Mouse (Mus musculus) cerebellum, adult 11-12 months (tissue): ENCODE results near the gene Arhgef3.

Source experiments
- DNase-seq: peaks from one replicate; pipeline ENCODE4 v3.0.0; 2022

Arhgef3 gene

GRCm38 (mm10) chr14:27273169-27273568 lies 158.5 kb downstream of the Arhgef3 start:
- no peak for DNase-seq

DNA sequence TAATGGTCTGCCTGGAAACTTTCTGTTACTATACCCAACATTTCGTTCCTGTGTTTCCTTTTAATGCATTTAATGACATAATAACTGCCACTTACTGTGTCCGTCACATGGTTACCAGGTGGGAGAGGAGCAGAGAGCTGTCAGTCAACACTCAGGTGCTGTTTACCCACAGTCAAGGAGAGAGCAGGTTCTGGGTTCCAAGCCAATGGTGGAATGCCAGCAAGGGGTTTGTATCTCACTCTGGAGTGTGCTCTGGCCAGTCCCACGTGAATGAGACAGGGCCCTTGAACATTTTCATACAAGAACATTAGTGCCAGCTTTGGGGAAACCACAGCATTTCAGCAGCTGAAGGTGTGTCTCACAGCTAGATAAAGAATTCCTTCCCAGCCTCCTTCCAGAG lies 162.6 kb downstream of the Arhgef3 start:
- DNase-seq = no peak

GRCm38 (mm10) chr14:27280201-27280890 lies 165.6 kb downstream of the Arhgef3 start:
- DNase-seq = peak; percentile 55

DNA sequence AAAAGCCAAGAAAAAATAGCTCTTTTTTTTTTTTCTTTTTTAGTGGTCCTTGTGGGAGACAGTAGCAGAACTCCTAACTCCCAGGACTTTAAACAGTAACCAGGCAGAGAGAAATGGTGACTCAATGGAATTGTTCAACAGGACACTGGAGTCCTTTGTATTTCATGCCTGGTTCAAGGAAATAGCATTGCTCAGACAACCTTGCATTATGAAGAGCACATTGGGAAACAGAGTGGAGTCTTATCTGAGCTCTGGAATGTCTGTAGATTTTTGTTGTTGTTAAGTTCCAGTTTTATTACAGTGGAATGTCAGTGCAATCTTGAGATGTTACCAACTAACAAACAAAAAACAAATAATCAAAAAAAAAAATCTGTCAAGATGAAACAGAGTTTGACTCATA lies 169.3 kb downstream of the Arhgef3 start:
- no peak for DNase-seq

- no peak for DNase-seq
Measured at GRCm38 (mm10) chr14:27286202-27286601, 171.5 kb downstream of the Arhgef3 start.

- no peak for DNase-seq
Measured at GRCm38 (mm10) chr14:27289053-27289452, 174.4 kb downstream of the Arhgef3 start.

GRCm38 (mm10) chr14:27292101-27292500 lies 177.4 kb downstream of the Arhgef3 start:
- DNase-seq = no peak

GRCm38 (mm10) chr14:27295821-27296220 lies 181.1 kb downstream of the Arhgef3 start:
- DNase-seq = no peak

- no peak for DNase-seq
Measured at GRCm38 (mm10) chr14:27296987-27297386, 182.3 kb downstream of the Arhgef3 start.

DNA sequence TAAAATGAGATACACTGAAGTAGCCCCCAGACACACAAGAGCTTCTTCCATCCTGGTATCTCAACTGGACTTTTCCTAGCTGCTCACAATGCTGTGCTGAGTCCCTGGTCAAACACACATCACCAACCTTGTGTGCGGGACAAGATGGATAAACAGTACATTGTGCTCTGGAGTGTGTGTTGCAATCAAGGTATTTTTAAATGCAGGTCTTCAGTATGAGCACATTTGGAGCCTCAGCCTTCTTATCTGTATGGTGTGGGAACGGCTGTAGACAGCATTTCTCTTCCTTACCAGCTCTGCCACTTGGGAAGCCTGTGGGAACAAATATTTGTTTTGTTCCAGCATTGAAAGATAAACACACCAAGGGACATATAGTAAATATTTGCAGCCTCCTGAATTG lies 184.2 kb downstream of the Arhgef3 start:
- DNase-seq = no peak

DNA sequence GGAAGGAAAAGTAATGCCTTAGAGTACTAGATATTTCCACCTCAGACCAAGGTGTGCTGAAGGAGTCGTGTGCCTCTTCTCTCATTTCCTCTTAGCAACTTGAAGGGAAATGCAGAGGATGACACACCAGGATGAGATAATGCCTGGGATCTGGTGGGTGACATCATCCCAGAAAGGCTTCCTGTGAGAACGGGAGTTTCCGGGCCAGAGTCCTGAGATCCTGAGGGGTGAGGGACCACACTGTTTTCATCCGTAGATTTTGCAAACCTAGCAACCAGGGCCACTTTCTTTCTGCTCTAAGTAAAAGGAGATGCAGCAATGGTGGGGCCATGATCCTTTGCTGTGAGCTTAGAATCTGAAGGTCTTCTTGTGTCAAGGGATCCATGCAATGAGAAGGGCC lies 185.0 kb downstream of the Arhgef3 start:
- no peak for DNase-seq

- DNase-seq = no peak
Measured at GRCm38 (mm10) chr14:27301768-27302499, 187.2 kb downstream of the Arhgef3 start.

- DNase-seq = no peak
Measured at GRCm38 (mm10) chr14:27303294-27303693, 188.6 kb downstream of the Arhgef3 start.

DNA sequence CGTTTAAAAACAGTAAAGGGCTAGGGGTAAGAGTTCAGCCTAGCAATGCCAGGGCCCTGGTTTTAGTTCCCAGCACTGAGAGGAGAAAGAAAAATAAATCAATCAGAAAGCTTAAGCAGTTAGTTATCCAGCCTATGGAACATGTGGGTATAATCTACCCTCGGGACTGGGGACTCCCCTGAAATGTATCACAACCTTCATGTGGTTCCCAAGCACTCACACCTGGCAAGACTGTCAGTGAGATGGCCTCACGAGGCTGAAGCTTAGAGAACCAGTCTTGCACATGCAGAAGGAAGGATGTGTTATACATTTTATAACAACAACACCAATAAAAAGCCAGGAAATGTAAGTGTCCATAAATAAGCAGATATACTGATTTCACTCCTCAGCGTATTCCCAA lies 189.7 kb downstream of the Arhgef3 start:
- DNase-seq = no peak

DNA sequence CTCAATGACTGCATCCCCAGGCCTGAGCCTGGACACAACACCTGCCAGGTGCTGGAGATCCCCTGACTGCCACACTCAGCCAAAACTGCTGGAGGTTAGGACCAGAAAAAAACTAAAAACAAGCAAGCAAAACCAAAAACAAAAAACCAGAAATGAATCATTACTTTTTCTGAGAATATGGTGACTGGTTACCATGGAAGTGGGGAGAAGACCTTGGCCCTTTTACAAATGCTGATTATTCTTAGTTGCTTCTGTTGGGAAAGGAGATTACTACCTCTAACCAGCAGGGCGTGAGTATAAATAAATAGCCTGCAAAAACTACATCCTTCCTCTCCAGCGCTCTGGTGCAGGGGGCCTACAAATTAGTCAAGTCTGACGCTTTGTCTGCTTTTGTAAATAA lies 194.1 kb downstream of the Arhgef3 start:
- no peak for DNase-seq

DNA sequence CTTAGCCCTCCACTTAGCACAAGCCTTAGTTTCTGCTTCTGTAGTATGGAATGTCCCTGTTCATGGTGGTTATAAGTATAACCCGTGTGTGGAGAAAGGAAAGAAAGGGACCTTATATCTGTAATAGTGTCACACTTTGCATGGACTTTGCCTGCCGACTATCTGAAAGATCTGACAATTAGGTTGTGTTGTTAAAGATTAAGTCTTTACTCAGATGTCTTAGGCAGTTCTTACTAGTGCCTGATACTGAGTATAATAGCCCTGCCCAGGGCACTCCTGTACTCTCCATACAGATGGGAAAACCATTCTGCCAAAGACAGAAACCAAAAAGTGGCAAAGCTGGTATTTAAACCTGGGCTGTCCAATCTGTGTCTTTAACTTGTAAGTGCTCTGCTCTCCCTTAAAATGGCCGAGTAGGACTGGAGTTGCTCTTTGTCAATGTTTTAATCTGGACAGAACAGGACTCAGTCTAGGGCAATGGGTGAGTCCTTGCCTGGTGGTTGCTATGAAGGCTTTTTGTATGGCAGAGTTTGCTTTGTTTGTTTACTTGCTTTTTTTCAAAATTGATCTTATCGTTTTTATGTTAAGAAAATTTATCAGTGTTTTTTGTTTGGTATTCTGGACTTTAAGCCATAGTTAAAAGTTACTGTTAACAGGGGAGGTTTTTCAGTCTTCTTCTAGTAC lies 196.0 kb downstream of the Arhgef3 start:
- no peak for DNase-seq

GRCm38 (mm10) chr14:27312380-27312779 lies 197.7 kb downstream of the Arhgef3 start:
- no peak for DNase-seq

DNA sequence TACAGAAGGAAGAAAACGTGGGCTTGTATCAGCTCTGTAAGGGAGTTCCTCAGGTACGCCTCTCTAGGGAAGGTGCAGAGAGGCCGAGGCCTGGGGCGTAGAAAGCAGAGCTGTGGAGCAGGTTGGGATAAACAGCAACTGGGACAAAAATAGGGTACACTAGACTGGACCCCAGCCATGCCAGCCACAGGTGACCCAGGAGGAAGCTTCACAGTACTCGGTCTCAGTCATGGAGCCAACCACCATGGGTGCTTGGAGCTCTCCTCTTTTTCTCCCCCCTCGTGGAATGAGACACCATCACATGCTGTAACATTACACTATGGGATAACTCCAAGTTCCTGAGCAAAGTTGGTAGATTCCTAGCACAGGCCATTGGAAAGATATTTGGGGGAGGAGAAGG lies 201.0 kb downstream of the Arhgef3 start:
- no peak for DNase-seq

- no peak for DNase-seq
Measured at GRCm38 (mm10) chr14:27317146-27317545, 202.4 kb downstream of the Arhgef3 start.

DNA sequence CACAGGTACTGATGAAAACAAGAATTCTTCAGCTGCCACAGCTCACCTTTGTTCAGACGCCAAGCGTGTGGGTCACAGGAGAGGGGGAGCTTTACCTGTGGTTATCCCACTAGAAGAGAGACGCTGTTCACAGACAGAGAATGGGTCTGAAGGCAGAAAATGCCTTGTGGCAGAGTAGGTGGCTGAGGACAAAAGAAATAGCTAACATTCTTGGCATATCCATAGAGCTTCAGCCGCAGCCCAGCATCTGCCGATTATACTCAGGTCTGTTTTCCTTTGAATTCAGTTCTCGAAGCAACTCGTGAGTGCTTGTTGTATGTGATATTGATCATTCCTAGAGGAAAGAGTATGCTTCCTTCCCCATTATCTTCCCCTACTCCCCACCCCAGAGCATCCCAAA lies 204.7 kb downstream of the Arhgef3 start:
- DNase-seq = no peak

- DNase-seq = no peak
Measured at GRCm38 (mm10) chr14:27322041-27322440, 207.3 kb downstream of the Arhgef3 start.

DNA sequence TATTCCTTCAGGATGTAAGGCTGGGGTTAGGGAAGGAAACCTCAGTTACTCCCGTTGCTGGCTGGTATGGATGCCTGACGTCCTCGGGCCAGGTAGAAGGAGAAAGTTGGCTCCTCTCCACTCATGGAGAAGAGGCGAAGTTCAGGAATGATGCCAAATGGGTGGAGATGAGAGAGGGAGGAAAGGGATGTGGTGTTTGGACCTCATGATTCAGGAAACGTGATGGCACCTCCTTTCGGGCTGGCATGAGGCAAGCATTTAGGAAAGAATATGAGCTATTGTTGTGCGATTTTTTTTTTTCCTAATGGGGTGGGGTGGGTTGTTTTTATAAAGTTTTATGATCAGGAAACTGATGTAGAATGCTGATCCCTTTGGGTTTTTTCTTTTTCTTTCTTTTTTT lies 210.0 kb downstream of the Arhgef3 start:
- no peak for DNase-seq

DNA sequence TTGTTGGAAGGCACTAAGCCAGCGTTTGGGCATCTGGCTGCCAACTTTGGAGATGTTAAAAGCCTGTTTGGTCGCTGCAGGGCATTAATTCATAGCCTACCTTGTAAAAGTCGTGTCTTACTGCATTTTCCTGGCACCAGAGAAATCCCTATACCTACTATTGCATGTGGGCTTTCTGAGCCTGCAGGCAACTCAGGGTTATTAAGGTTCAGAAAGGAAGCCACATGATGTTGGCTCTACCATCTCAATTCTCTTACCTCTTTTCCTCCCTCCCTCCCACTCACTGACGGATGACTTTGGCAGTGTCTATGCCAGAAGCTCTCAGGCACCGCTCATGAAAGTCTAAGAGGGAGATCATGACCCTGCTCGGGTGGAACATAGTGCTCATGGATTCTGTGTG lies 210.8 kb downstream of the Arhgef3 start:
- DNase-seq = no peak

GRCm38 (mm10) chr14:27327862-27328261 lies 213.2 kb downstream of the Arhgef3 start:
- no peak for DNase-seq
